Mouse (Mus musculus) ES-Bruce4 (cell line): ENCODE measurements around the gene BC051019. TPM values are rescaled to one million over a fixed set of nuclear protein-coding genes. Genes with fewer than 3 reads are reported as not detected.

ENCODE experiments used
- H3K27ac ChIP-seq: 2 replicates; pipeline ENCODE4 v1.5.1; 2012; ENCODE audit warnings: low read length, inconsistent platforms; ENCODE audit not compliant: insufficient read depth
- H3K27me3 ChIP-seq: 2 replicates; pipeline ENCODE4 v1.6.1; 2012; ENCODE audit warnings: mild to moderate bottlenecking, low read length, inconsistent platforms; ENCODE audit not compliant: control insufficient read depth, poor library complexity, insufficient read depth, severe bottlenecking
- H3K36me3 ChIP-seq: 2 replicates; pipeline ENCODE4 v1.6.1; 2012; ENCODE audit warnings: inconsistent platforms, mild to moderate bottlenecking, low read length, moderate library complexity; ENCODE audit not compliant: control insufficient read depth, poor library complexity, insufficient read depth, severe bottlenecking
- H3K4me1 ChIP-seq: one replicate; pipeline ENCODE4 v1.8.1; 2011; ENCODE audit warnings: low read length; ENCODE audit not compliant: control insufficient read depth, insufficient read depth
- H3K4me3 ChIP-seq: 2 replicates; pipeline ENCODE4 v1.5.1; 2011; ENCODE audit warnings: low read depth, mild to moderate bottlenecking, low read length
- H3K9ac ChIP-seq: 2 replicates; pipeline ENCODE4 v1.6.1; 2012; ENCODE audit warnings: low read depth, mild to moderate bottlenecking, inconsistent platforms; ENCODE audit not compliant: poor library complexity, severe bottlenecking
- H3K9me3 ChIP-seq: replicated peaks from 2 replicates; pipeline ENCODE4 v1.6.1; 2012; ENCODE audit warnings: mild to moderate bottlenecking, low read length, inconsistent platforms; ENCODE audit not compliant: control insufficient read depth, poor library complexity, insufficient read depth, severe bottlenecking
- CTCF ChIP-seq: IDR thresholded peaks from one replicate; pipeline ENCODE4 v1.8.1; 2011; ENCODE audit warnings: low read depth, low read length
- EP300 ChIP-seq: IDR thresholded peaks from 2 replicates; pipeline ENCODE4 v1.6.1; 2011; ENCODE audit warnings: low read depth, low read length; ENCODE audit not compliant: insufficient read depth
- POLR2A ChIP-seq: IDR thresholded peaks from one replicate; pipeline ENCODE4 v1.8.1; 2011; ENCODE audit warnings: low read length; ENCODE audit not compliant: insufficient read depth
- polyA plus RNA-seq: library from polyadenylated mRNA; stranded (reverse); fragments of >200 nt; gene quantifications from 2 replicates; pipeline ENCODE4 v1.2.4, GENCODE M21; 2011; ENCODE audit warnings: low read depth; ENCODE audit not compliant: missing spikeins, insufficient read depth, insufficient read length

Gene BC051019
- polyA plus RNA-seq, 1 experiment: not detected

DNA sequence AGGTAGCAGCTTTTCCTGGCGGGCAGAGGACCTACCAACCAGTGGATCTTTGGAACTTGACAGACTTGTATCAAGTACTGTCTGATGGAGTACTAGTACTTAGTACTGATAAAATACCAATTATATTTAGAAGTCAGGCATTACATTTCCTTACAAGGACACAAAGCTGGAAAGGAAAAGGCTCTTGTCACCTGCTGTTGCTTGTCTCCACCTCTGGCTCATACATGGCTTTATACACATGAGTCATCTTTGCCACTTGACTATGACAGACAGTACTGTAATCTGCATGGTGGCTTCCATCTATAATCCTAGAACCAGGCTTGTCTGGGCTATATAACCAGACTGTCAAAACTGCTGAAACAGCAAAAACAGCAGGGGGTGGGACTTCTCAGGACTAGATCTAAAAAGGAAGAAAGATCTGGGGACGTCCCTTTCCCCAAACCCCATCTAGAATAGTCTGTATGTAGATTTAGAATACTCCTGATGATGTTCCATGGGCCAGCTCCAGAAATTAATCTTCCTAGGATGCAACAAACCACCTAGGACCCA lies 10.1 kb downstream of the BC051019 start:
- peaks cover 17% of the 10 kb centered on the region for H3K36me3 ChIP-seq
- TF ChIP-seq CTCF (no peak), POLR2A (no peak), EP300 (no peak)
- H3K27me3 ChIP-seq: no peaks in the 10 kb centered on the region
- no peaks in the 10 kb centered on the region for H3K9me3 ChIP-seq
- no peak overlapping the region for H3K4me3 ChIP-seq
- no peaks in the 10 kb centered on the region for H3K4me1 ChIP-seq
- no peak overlapping the region for H3K9ac ChIP-seq
- no peak overlapping the region for H3K27ac ChIP-seq

DNA sequence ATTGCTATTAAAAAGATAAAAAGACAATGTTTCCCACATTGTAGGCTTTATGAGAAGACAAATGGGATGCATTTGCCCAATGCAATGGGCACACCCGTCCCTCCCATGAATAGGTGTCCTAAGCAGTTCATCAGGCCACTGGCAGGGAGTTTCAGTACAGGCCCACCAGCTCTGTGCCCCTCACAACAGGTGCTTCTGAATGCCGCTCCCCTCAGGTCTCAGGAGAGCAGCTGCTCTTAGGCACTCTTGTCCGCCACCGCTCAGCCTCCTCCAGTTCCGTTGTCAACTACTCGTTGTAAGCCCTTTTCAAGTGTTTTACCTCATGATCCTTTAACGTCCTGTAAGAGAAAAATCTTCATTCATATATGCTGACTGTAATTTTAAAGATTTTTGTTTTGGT lies 11.5 kb downstream of the BC051019 start:
- TF ChIP-seq POLR2A (no peak), CTCF (no peak)
- no peaks in the 10 kb centered on the region for H3K9me3 ChIP-seq

DNA sequence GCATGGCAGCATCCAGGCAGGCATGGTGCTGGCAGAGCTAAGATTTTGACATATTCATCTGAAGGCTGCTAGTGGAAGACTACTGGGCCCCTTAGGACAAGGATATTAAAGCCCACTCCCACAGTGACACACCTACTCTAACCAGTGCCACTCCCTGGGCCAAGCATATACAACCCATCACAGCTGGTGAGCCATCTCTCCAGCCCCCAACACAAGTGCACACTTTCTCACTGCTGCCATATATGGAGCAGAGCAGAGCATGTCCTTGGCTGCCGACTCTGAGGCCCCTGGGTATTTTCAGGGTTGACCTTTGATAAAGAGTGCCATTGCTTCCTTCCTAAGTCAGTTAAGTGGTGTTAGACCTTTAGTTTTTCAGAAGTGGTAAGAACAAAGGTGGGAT lies 13.6 kb downstream of the BC051019 start:
- H3K36me3 ChIP-seq: peaks cover 27% of the 10 kb centered on the region

More for the DNA sequence above, 11.5 kb downstream of the BC051019 start:
- Histone ChIP-seq H3K36me3 (peaks cover 27% of the 10 kb centered on the region), H3K9ac (no peak overlapping the region), H3K4me3 (no peak overlapping the region), H3K27ac (no peak overlapping the region), H3K27me3 (no peaks in the 10 kb centered on the region), H3K4me1 (no peaks in the 10 kb centered on the region)

DNA sequence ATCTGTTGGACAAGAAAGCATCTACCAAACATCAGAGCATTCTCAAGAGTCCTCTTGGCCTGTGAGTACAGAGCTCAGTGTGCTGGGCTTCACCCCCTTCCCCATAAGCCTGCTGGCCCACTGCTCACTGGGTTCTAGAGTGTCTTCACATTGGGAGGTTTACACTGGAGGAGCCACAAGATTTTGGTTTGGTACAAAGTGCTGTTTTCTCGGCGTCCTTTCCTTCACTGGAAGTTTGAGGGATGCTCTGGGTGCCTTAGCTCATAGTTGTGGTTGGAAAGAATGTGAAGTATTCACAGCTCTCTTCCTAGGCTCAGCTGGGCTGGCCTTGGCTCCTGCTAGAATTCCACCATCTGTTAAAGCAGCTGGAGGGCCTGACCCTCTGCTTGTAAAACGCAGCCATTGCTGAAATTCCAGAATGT lies 14.7 kb downstream of the BC051019 start:
- H3K4me1 ChIP-seq: no peaks in the 10 kb centered on the region
- peaks cover 27% of the 10 kb centered on the region for H3K36me3 ChIP-seq
- no peak overlapping the region for H3K27ac ChIP-seq
- H3K4me3 ChIP-seq: no peak overlapping the region
- no peak overlapping the region for H3K9ac ChIP-seq
- no peaks in the 10 kb centered on the region for H3K27me3 ChIP-seq
- no peaks in the 10 kb centered on the region for H3K9me3 ChIP-seq
- TF ChIP-seq EP300 (no peak), POLR2A (no peak), CTCF (no peak)

More for the DNA sequence above, 13.6 kb downstream of the BC051019 start:
- H3K9ac ChIP-seq: no peak overlapping the region
- TF ChIP-seq POLR2A (no peak), CTCF (no peak), EP300 (no peak)
- H3K4me1 ChIP-seq: no peaks in the 10 kb centered on the region
- no peak overlapping the region for H3K4me3 ChIP-seq
- no peaks in the 10 kb centered on the region for H3K27me3 ChIP-seq
- H3K9me3 ChIP-seq: no peaks in the 10 kb centered on the region
- H3K27ac ChIP-seq: no peak overlapping the region

DNA sequence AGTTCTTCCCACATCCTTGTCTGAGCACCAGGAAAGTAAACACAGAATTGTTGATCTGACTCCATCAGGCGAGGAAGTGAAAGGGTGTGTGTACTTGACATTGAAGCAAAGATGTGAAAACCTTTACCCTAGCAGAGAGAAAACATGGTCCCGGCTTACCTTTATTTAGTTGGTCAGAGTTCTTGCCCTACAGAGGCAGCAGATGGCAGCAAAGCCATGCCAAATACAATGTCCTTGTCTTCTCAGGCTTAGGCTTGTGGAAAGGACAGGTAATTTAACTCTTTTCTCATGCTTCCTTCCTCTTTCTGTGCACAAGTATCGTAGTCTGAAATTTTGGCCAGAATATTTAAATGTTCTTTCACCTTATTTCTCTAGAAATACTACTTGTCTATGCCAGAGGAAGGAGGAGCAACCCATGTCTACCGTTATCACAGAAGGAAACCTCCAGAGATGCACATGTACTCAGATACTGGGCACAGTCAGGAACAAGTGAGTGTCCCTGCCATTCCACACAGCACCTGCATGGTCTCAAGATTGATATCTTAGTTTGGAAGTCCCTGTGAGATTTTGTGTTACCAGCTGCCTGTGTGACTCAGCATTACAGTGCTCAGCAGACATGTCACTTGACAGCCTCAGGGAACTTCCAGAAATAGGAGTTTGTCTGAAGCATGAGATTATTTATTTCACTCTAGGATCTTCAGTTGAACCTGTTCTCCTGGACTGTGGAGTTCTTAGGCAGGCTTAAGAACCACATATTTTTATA lies 16.4 kb downstream of the BC051019 start:
- TF ChIP-seq EP300 (no peak), POLR2A (no peak), CTCF (no peak)
- Histone ChIP-seq H3K4me1 (no peaks in the 10 kb centered on the region), H3K36me3 (peaks cover 27% of the 10 kb centered on the region), H3K9ac (no peak overlapping the region), H3K9me3 (no peaks in the 10 kb centered on the region), H3K27me3 (no peaks in the 10 kb centered on the region), H3K4me3 (no peak overlapping the region), H3K27ac (no peak overlapping the region)

DNA sequence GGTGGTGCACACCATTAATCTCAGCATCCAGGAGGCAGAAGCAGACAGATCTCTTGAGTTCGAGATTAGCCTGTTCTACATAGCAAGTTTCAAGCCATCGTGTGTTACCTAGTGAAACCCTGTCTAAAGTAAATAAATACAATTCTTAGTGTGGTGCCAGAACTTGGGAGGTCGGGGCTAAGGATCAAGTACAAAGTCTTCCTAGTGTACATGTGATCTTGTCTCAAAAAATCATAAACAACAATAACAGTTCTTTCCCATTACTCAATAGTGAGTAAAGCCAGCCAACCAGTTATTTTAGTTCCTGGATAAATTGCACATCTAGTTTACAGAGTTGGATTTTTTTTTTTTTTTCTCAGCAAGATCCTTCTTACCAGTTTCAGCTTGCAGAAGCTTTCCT lies 19.2 kb downstream of the BC051019 start:
- peak overlapping the region; percentile 71 for H3K4me3 ChIP-seq
- peak overlapping the region; percentile 82 for H3K9ac ChIP-seq
- TF ChIP-seq EP300 (no peak), POLR2A (no peak), CTCF (no peak)
- H3K9me3 ChIP-seq: no peaks in the 10 kb centered on the region
- peaks cover 17% of the 10 kb centered on the region for H3K36me3 ChIP-seq
- H3K27me3 ChIP-seq: no peaks in the 10 kb centered on the region
- H3K27ac ChIP-seq: no peak overlapping the region
- no peaks in the 10 kb centered on the region for H3K4me1 ChIP-seq
